Mouse (Mus musculus): Measurements from ENCODE around the gene Hnf4a.
"Not testable (repeated sequence)": the region's sequence is repeated elsewhere in the genome, so short reads cannot be mapped to it uniquely, and the experiment has no call there.

Gene Hnf4a

DNA sequence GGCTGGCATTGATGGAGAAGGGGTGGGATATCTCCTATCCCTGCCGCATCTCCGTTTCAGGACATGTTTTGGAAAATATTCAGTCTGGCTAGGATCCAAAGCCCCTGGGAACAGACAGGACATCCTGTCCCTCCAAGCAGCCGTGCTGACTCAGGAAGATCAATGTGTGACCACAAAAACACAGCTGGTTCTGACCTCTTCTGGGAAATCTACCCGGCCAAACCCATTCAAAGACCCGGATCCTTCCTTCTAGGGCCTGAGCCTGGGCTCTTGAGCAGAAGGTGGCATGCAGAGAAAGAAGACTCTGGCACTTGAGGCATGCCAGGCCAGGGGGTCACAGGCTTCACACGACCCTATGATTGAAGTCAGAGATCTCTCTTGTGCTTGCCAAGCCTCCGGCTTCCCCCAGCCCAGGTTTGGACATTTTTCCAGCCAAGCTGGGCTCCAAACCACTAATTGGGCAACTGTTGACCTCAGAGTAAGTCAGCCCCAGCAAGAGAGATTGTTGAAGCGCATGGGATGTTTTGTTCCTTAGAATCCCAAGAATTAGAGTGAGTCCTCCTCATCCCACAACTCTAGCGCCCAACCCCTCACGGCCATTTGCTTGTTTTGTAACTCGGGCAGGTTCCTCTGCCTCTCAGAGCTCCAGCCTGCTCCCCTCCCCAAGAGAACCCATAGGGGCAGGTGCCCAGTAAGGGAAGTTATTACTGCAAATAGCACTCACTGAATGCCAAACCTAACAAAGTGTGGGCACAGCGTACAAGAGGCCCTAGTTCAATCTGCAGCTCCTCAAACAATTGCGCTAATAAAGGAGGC lies 89.7 kb downstream of the Hnf4a start:
- DNase-seq: peak; percentile 93

DNA sequence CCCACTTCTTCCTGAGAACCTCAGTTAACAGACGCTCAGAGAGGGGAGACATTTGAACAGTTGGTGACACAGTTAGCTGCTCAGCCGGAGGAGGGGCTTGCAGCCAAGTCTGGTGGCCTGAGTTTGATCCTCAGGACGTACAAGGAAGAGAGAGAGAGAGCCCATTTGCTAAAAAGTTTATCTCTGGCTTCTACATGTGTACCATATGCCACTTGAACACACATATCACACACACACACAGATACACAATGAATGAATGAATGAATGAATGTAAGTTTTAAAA lies 90.2 kb downstream of the Hnf4a start:
- DNase-seq: no peak

DNA sequence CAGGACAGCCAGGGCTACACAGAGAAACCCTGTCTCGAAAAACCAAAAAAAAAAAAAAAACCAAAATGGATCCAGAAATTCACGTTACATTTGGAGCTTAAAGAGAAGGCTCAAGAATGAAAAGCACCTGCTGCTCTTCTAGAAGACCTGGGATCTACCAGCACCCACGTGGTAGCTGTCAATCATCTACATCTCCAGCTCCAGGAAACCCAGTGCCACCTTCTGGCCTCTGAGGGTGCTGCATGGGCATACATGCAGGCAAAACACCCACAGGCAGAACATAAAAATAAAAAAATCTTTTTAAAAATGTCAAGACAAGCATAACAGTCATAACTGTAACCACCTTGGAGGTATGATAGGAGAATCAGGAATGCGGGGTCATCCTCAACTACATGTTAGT lies 91.1 kb downstream of the Hnf4a start:
- DNase-seq: peak; percentile 82

DNA sequence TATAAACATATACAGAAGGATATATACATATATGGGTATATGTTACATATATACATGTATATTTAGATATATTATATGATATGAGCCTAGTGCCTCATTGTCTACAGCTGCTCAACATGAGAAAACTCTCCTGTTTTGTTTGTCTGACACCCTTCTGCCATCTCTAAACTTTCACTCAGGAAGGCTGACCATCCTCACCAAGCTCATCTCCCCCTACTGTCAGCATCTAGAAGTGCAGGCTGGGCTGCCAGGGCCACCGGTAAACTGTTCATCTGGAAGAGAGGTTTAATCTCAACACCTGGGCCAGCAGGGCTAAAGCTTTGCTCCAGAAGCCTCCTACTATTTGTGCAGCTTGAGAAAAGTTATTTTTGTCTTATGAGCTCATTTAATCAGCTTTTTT lies 92.6 kb downstream of the Hnf4a start:
- peak; percentile 81 for DNase-seq

DNA sequence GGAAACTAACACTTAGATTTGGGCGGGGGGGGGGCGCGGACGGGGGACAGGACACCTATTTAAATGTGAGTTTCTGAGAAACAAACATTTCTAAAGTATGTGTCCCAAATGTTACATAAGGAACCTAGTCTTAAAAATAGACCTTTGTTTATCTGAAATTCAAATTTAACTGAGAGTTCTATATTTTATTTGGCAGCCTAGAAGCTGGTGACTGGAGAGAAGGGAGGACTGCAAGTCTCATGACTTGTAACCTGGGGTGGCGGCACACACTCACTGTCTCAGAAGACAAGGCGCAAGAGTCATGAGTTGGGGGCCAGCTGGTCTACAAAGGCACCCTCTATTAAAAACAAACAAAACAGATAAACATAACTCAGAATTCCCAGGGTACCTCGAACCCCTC lies 94.5 kb downstream of the Hnf4a start:
- DNase-seq: no peak

DNA sequence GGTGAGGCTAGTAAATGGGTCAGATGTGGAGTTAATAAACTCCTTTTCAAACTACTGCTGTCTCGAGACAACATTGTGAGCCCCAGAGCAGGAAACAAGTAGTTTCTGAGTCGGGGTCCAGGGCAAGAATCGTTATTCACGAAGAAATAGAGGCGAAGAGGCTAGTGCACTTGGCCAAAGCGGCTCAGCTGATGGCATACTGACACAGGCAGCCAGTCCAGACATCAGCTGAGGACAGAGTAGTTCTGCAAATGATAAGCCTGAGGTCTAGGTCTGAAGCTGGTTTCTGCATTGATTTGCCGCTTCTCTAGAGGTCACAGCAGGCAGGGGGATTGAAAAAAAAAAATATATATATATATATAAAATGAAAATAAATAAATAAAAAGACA lies 95.1 kb downstream of the Hnf4a start:
- no peak for DNase-seq

DNA sequence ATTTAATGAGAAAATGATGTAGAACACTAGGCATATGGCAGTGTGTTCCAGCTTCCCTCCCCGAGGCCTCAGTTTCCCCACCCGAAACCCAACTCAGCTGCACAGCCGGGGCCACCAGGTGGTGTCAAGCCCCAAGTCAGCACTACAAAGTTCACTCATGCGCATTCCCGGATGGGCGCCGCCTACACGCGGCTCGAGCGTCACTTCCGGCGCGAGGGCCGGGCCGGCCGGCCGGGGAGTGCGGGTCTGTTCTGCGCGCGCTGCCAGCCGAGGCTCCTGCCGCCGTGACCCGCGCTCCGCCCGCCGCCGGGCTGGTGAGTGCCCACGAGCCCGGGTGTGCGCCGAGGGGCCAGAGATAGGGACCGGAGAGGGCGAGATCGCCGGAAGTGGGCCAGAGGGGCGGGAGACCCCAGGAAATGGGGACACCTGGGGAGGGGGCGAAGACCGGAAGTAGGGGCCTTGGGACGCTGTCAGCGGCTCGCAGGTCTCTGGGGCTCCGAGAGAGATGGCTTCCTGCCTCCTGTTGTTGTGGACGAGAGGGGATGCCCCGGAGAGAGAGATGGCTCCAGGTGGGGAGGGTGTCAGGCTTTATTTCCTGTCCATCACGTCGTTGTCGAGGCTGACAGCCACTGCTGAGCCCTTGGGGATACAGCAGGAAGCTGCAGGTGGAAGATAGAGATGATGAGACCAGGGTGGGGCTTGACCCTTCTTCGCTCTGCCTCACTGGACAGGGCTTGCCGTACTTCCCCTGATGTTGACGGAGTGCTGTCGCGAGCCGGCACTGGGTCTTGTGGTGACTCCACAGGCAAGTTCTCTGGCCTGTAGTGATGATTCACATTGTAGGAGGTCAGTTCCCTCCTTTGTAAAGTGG lies 95.7 kb downstream of the Hnf4a start, which contains the start of gene Ttpal:
Ttpal (plus strand) TSS at position 214 of the 871 bp plus-strand sequence.
- peak; percentile 92 for DNase-seq

DNA sequence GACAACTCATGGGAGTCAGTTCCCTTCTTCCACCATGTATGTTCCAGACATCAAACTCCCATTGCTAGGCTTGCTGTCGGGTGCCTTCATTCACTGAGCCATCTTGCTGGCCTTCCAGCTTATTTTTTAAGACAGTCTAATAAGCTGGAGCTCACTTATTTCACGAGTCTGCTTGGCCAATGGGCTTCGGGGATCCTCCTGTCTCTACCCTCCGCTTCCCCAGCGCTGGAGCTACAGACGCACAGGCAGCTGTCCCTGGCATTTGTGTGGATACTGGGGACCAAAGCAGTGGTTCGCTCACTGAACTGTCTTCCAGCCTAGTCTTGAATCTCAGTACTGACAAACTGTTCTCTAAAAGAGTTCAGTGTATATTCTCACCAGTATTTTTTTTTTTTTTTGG lies 99.6 kb downstream of the Hnf4a start:
- DNase-seq: no peak

DNA sequence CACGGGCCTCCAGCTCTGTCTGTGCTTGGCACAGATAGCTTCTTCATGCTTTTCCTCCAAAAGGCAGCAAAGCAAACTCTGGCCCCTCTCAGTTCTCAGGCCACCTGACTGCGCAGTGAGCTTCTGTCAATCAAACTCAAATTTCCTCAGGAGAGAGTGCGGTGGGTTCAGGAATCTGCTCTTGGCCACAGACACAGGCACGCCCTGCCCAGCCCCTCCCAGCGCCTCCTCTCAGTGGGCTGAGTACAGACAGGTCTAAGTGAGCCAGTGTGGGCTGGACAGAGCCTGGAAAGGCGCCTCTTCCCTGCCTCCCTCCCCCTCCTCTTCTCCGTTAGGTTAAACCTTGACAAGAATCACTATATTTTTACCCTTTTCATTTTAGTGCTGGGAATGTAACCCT lies 101.4 kb downstream of the Hnf4a start:
- DNase-seq: no peak

DNA sequence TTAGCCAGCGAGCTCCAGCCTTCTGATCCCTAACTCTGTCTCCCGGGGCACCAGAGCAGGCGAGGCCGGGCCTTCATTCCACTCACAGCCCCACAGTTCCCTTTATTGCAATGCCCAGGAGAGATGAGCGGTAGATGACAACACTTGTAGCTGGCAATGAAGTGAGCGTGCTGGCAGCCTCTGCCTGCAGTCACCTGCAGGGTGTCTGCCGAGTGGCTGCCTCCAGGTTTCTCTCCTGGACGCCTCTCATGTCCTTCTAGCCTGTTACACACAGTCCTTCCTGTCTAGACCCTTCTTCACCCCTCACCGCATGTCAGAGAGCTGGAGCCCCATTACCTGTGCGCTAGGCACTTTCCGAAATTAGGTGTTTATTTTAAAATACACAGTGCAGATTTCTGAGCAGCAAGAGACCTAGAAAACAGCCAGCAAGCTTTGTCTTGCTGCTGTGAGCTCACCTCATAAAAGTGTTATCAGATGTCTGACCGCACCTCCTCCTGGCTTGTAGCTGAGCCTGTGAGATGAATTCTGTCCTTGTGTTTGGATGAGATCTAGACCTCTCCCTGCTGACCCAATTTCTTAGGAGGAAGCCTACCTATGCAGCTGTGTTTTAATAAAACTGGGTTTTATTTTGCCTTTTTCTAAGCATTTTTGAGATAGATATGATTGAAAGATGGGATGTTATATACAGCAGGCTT lies 102.8 kb downstream of the Hnf4a start:
- no peak for DNase-seq

DNA sequence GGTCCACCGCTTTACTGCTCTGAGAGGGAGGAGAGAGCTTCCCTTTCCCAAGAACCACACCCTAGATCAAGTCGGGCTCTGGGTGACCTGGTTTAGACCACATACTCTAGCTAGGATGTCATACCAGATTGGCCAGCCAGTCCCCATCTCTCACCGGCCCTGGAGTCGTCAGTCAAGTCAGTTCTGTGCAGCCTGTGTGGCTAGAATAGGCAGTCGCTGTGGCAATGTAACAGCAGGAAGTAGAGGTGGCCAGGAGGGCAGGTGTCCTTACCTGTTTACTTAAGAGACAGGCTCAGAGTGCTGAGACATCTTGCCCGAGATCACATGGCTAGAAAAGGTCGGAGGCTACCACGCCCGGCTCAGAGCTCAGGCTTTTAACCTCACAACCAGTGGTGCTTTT lies 104.6 kb downstream of the Hnf4a start:
- no peak for DNase-seq

DNA sequence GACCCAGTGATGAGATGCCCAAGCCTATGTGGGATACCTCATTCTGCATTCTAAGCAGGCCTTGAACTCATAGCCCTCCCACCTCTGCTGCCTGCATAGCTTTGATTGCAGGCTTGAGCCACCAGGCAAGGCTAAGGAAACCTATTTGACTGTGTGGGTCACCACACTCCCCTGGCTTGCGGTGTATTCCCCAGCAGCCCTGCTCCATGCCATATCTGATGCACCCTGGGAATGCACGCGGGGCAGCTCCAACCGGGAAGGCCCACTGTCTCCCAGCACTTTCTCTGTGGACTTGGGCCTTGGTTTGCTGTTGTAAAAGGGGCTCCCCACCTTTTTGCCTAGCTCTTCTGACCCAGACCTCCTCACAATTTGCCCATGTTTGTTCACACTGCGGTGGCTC lies 106.6 kb downstream of the Hnf4a start:
- no peak for DNase-seq

DNA sequence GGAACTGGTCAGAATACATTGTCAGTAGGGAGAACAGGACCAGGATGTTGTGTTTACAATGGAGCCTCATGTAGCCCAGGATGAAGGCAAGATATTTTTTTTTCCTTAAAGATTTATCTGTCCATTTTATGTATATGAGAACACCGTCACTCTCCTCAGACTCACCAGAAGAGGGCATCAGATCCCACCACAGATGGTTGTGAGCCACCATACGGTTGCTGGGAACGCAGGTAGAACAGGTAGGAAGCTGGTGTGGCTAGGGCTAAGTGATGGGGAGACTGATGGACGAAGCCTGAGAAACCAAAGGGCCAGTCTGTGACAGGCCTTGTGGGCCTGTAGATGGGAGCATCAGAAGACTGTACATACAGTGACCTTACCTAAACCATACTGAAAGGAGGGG lies 107.4 kb downstream of the Hnf4a start:
- no peak for DNase-seq

DNA sequence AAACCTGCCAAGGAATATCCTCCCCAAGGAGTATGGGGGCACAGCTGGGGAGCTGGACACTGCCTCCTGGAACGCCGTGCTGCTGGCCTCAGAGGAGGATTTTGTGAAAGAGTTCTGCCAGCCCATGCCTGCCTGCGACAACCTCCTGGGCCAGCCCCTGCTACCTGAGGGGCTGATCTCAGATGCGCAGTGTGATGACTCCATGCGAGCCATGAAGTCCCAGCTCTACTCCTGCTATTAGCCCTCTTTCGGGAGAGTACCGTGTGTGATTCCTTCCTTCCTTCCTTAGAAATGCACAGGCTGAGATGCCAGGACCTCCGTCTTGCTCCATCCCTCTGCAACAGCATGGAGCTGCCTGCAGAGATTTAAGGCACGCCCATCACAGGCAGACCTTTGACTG lies 108.8 kb downstream of the Hnf4a start:
- DNase-seq: no peak

DNA sequence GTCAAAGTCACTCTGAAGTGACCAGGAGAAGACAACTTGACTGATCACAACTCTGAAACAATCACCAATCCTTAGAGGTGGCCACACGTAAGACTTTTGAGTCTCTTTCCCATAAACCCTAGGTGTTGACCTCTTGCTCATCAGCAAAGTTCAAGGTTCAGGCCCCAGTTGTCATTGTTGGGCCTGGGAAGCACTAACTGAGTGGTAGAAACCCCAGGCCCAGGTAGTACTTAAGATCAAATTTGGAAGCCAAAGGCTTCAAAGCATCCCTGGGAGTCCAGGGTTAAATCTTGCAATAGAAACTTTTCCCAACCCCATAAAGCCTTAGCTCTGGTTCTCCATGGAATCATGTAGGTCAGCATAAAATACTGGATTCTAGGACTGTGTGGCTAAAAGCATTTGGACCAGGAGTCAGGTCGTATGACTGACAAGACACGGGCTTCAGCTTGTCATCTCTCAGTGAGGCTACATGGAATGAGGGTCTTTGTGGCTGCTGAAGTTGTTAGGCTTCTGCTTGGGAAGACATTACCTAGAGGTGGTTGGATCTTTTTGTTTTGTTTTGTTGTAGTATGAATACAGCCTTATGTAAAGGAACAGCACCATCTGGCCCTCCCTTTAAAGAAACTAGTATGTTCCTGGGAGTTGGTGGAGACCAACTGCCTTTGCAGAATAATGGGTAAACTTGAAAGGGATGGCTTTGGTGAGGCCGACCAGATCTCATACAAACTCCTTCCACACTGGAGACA lies 109.5 kb downstream of the Hnf4a start:
- no peak for DNase-seq

DNA sequence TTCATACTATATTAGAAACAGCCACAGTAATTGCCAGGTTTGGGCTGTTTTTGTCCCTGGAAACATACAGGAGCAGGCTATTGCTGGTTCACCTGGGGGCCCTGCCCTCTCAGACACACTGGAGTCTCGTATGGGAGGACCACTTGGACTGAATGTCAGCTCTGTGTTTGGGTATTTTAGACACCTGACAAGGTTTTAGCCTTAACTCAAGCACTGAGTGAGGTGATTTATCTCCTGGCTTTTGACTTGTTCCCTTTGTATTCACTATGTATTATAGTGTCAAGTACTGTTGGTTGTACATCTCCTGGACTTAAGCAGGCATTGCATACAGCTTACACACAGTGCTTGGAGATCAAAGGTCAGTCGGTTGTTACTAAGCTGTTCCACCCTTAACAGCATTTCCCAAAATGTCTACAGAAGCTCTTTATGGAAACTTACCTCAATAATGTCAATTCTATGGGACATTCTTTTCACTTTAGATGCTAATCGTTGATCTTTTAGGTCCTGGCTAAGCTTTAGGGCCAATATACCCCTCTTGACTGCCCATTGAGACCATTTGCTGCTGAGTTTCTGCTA lies 110.1 kb downstream of the Hnf4a start:
- no peak for DNase-seq

DNA sequence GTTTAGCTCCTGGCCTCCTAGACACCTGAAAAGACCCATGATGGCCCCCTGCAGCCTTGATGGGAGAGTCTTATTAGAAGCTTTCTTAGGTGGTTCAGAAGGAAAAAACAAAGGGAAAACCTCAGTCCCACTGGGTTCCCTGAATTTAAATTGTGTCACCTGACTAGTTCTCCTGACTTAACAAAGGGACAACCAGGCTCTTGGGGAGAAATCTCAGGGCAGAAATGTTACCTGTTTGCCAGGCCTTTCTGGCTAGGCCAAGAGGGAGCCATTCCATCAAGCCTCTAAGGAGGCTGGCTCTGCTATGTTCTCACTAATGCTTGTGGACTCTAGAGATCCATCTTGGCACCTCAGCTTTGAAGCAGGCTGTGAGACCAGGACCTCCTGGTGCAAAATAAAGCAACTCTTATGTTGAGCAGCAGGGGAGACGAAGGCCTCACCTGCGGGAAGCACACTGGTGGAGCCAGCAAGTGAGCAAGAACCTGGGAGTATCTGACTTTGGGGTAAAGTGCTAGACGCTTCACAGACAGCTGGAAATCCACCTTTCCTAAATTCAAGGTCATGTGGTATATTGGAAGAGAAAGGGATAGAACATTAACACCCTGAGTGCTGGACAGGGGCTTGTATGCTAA lies 110.7 kb downstream of the Hnf4a start:
- DNase-seq: no peak

DNA sequence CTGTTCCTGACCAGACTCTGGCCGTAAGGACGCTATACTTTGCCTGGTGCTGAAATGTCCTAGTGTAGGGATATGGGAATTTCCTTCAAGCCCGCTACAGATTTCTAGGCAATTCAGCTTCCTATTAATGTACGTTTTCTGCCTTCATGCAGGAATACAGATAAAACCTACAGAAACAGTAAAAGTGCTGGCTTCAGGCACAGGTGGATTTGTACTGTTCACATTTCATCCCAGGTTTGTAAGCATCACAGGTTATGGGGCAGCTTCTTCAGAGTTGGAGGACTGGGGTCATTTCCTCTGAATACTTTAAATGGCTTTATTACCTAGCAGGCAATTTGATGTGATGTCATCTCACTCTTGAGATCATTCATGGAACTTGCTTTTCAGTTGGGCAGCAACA lies 111.3 kb downstream of the Hnf4a start:
- no peak for DNase-seq

DNA sequence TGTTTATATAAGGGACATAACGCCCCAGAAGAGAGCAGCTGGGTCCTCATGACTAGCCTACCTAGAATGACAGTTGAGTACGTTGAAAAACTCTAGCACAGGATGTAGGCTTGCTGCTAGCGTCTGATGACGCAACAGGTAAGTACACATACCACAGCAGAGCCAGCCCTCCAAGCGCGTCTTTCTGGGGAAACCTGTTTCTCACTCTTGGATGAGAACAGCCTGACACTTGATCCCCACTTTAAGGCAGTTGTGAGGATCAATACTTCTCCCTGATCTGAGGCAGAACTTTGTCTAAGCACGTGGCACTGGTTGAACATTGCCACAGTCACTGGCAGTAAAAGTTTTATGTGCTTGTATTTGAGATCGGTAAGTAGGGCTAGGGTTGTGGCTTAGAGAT lies 113.8 kb downstream of the Hnf4a start:
- DNase-seq: peak; percentile 39

DNA sequence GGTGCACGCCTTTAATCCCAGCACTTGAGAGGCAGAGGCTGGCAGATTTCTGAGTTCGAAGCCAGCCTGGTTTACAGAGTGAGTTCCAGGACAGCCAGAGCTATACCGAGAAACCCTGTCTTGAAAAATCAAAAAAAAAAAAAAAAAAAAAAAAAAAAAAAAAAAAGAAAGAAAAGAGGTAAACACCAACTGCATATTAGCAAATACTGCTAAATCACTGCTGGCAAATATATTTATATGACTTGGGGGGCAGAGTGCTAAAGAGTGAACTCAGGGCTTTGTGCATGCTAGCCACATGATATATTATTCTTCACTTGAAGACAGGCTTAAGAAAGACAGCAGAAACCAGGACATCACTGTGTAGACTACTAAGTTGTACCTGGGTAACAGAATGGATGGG lies 114.8 kb downstream of the Hnf4a start:
- not testable (repeated sequence) for DNase-seq

Data from lung, postnatal 10 days (tissue).